Mouse (Mus musculus) brown adipose tissue, adult 24 weeks (tissue): ENCODE results near the gene Tomm34. TPM values are rescaled to one million over a fixed set of nuclear protein-coding genes. Genes with fewer than 3 reads are reported as not detected.

Source experiments
- H3K27ac ChIP-seq: fragments of 200-500 bp; replicated peaks from 2 replicates; pipeline ENCODE4 v1.5.1; 2012; ENCODE audit warnings: low read depth, mild to moderate bottlenecking, low read length
- H3K4me1 ChIP-seq: fragments of 200-500 bp; 2 replicates; pipeline ENCODE4 v1.6.1; 2012; ENCODE audit warnings: low read length, mixed read lengths; ENCODE audit not compliant: control insufficient read depth, insufficient read depth, insufficient read length
- H3K4me3 ChIP-seq: fragments of 200-500 bp; 2 replicates; pipeline ENCODE4 v1.5.1; 2012; ENCODE audit warnings: low read depth, mild to moderate bottlenecking, low read length, moderate library complexity; ENCODE audit not compliant: insufficient read depth
- polyA plus RNA-seq: library from polyadenylated mRNA; stranded (reverse); fragments of >200 nt; gene quantifications from 2 replicates; pipeline ENCODE4 v1.2.4, GENCODE M21; 2012; ENCODE audit not compliant: missing spikeins, insufficient read depth, insufficient read length

The Tomm34 gene
- polyA plus RNA-seq, 1 experiment = 21.0 TPM

DNA sequence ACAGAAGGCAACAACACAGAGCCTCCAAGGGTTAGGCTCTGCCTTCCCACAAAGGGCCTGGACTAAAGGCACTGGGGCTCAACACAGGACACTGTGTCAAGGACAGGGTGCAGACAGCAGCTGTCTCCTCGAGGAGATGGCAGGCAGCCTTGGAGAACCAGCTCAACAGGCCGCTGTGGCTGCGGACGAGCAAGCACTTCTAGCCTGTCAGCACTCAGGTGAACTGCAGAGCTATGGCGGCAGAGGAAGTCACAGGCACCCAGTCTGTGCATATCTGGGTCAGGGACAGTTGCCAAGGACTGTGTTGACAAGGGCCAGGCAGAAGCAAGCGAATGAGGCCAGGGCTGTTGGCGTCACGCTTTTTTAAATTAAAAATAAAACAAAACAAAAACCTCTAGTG, 17.2 kb downstream of the Tomm34 start:
- H3K4me3 ChIP-seq = no peak overlapping the region
- no peak overlapping the region for H3K27ac ChIP-seq
- H3K4me1 ChIP-seq = no peaks in the 10 kb centered on the region

DNA sequence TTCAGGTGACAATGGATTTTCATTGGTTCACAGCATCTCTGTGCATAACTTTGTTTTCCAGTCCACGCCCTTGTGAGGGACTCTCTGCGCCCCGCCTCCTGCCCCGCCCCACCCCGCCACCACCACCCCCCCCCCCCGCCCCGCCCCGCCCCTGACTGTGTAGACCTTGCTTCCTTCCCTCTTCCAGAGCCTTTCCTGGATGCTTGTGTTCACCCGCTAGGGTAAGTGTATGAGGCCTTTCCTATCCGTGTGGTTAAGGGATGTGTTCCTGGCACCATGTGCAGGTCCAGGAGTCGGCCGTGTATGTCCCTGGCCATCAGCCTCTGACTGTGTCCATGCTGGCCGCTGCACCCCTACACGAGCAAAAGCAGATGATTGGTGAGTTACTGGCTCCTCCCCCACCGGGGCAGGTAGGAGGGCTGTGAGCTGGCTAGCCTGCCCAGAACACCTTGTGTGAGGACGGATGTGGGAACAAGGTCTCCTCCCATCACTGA, 23.7 kb downstream of the Tomm34 start:
- H3K4me3 ChIP-seq = peak overlapping the region; percentile 42; the same call in 1 of the 2 replicates
- H3K4me1 ChIP-seq = no peaks in the 10 kb centered on the region; the same call in 1 of the 2 replicates
- H3K27ac ChIP-seq = 0 out of 2 replicates have a peak overlapping the region, but pooled peaks have one; percentile 38

DNA sequence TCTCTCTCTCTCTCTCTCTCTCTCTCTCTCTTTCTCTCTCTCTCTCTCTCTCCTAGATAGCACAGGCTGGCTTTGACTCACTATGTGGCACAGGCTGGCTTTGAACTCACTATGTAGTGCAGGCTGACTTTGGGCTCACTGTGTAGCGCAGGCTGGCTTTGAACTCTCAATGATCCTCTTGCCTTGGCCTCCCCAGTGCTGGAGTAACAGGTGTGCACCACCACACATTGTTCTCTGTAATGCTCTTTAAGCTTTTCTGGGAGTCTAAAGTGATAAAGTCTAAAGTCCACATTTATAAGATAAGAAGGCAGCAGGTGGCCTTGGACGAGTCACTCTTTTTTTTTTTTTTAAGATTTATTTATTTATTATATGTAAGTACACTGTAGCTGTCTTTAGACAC, 29.4 kb downstream of the Tomm34 start:
- no peak overlapping the region for H3K4me3 ChIP-seq
- no peaks in the 10 kb centered on the region for H3K4me1 ChIP-seq
- no peak overlapping the region for H3K27ac ChIP-seq

DNA sequence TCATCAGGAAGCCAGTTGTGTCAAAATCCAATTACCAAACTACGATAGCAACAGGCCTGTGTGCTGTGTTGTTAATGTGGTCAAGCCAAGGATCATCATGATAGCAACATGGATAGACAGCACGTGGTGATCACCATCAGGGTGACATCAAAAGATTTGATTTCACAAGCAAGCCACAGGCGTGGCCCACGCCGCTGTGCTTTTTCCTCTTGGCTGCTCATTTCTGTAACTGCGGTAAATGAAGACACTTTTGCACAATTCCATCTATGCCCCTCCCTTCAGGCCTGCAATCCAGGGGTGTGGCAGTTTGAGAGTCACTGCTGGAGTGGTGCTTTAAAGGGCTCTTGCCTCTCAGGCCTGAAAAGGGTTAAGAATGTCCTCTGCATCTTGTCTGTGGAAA, 30.0 kb downstream of the Tomm34 start:
- no peaks in the 10 kb centered on the region for H3K4me1 ChIP-seq
- no peak overlapping the region for H3K4me3 ChIP-seq
- H3K27ac ChIP-seq = no peak overlapping the region

DNA sequence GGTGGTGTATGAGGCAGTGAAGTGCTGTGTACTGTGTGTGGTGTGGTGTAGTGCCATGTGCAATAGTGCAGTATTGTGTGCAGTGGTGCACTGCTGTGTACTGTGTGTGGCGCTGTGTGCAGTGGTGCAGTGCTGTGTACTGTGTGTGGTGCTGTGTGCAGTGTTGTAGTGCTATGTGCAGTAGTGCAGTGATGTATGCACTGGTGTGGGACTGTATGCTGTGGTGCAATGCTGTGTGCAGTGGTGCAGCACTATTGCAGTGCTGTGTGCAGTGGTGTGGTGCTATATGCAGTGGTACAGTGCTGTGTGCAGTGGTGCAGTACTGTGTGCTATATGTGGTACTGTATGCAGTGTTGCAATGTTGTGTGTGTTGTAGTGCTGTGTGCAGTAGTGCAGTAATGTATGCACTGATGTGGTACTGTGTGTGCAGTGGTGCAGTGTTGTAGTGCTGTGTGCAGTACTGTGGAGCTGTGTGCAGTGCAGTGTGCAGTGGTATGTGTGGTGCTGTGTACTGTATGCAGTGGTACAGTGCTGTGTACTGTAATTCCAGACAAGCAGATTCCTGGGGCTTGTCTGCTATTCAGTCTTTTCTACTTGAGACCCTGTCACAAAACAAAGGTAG, 32.5 kb downstream of the Tomm34 start:
- H3K4me1 ChIP-seq = no peaks in the 10 kb centered on the region
- no peak overlapping the region for H3K4me3 ChIP-seq
- no peak overlapping the region for H3K27ac ChIP-seq

DNA sequence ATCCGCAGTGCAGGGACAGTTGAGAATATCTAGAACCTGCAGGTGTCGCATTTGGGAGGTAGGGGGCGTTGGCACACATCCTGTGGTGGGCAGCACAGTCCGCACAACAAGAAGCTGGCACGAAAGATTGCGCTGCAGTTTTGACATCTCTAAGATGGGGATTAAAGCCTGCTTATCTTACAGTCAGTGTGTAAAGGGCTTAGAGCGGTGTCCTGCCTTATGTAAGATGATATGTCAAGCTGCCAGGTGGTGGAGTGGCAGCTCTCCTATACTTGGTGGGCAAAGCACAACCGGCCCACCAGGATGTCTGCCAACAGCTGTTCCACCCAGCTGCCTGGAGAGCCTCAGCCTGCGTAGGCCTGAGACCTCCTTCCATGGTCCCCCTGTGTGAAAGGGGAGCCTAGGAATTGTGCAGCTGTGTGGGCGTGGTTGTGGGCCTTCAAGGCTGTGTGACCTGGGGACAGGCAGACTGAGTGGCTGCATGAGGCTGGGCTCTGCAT, 34.4 kb downstream of the Tomm34 start:
- Histone ChIP-seq H3K4me1 (no peaks in the 10 kb centered on the region), H3K4me3 (no peak overlapping the region), H3K27ac (no peak overlapping the region)

DNA sequence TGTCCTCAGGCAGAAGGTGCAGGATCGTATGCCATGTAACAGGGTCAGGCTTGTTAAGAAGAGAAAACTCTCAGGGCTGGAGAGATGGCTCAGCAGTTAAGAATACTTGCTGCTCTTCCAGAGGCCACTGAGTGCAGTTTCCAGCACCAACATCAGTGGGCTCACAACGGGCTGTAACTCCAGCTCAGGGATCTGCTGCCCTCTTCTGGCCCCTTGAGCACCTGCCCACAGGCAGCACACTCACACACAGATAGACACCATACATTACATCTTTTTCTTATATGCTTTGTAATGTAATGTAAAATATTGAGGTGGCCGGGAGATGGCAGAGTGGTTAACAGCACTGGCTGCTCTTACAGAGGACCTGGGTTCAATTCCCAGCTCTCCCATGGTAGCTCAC, 38.0 kb downstream of the Tomm34 start:
- no peak overlapping the region for H3K4me3 ChIP-seq
- H3K4me1 ChIP-seq = no peaks in the 10 kb centered on the region
- no peak overlapping the region for H3K27ac ChIP-seq

DNA sequence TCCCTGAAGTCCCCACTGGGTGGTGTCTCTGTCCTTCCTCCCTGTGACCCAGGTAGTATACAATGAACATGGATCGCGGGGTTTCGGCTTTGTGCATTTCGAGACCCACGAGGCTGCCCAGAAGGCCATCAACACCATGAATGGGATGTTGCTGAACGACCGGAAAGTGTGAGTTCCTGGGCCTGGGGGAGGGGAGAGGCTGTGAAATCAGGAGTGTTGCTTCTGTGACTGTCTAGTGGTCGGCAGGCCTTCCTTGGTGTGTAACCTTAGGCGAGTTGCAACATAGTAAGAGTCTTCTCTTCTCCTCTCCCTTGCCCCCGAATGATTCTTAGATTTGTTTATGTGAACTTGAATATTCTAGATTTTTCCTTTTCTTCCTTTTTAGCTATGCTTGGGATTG, 39.8 kb downstream of the Tomm34 start:
- no peak overlapping the region for H3K4me3 ChIP-seq
- no peaks in the 10 kb centered on the region for H3K4me1 ChIP-seq
- no peak overlapping the region for H3K27ac ChIP-seq

DNA sequence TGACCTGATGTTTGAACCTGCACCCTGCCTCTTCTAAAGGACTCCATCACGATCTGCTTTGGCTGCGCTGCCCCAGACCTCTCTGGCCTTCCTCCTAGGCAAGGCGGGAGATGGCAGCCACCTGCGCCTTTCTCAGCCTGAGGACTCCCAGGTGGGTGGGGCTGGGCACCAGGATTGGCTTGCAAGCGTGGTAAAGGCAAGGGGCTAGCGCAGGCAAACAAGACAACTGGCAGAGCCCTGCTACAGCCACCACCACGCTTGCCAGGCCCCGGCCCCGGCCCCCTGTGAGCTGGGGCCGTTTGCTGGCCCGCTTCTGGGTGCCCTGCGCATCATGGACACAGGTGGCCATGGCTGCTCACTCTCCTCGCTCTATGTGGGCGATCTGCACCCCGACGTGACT, 45.8 kb downstream of the Tomm34 start, which contains the start of gene Pabpc1l:
Pabpc1l (plus strand) TSS at position 301 of the 400 bp plus-strand sequence.
- no peaks in the 10 kb centered on the region; the same call in 1 of the 2 replicates for H3K4me1 ChIP-seq
- H3K27ac ChIP-seq = no peak within 1 kb of the TSS
- no peak within 1 kb of the TSS for H3K4me3 ChIP-seq

DNA sequence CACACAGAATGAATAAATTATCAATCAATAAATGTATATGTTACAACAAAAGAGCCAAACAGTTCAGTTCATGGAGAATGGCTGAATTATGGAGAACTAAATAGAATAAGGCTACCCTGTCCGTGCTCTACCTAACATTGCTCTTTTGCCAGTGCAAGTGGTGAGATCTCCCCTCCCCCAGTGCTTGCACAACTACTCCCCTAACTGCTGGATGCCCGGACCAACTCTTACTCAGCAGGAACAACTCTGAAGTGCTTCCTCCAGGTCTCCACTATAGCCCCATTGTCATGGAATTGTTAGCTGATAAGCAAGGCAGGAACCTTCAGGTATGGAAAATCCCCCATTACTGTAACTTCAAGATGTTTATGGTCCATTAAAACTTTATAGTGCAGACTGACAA, 48.9 kb downstream of the Tomm34 start:
- no peaks in the 10 kb centered on the region; the same call in 1 of the 2 replicates for H3K4me1 ChIP-seq

DNA sequence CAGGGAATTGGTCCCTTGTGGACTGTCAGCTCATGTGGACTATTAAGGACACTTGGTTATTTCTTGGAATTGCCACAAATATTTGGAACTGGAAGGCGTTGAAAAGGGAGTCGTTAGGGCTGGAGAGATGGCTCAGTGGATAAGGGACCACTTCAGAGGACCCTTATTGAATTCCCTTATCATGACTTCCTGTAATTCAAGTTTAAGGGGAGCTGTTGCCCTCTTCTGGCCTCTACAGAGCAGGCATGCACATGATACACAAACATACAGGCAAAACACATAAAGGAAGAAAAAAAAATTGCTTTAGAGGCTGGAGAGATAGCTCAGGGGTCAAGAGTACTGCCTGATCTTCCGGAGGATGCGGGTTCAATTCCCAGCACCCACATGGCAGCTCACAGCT, 51.0 kb downstream of the Tomm34 start:
- Histone ChIP-seq H3K27ac (no peak overlapping the region), H3K4me1 (no peaks in the 10 kb centered on the region; the same call in 1 of the 2 replicates), H3K4me3 (no peak overlapping the region)

More for the DNA sequence above, 48.9 kb downstream of the Tomm34 start:
- Histone ChIP-seq H3K4me3 (no peak overlapping the region), H3K27ac (no peak overlapping the region)

DNA sequence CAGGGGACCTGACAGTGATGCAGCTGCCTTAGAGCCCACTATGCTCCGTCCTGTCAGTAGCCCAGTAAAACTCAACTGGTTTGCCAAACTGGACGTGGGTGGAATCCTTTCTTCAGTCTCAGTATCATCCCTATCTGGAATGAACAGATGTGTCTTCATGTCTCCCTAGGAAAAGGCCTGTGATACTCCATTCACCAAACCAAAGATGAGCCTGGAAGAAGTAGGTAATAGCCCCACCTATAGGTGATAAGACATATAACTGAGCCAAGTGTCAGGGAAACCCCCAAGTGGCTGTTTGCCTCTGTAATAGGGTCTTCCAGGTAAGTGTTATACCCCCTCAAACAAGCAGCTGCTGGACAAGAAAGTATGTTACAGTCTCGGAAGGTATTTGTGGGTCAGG, 52.1 kb downstream of the Tomm34 start:
- Histone ChIP-seq H3K27ac (no peak overlapping the region), H3K4me1 (no peaks in the 10 kb centered on the region; the same call in 1 of the 2 replicates), H3K4me3 (no peak overlapping the region)

DNA sequence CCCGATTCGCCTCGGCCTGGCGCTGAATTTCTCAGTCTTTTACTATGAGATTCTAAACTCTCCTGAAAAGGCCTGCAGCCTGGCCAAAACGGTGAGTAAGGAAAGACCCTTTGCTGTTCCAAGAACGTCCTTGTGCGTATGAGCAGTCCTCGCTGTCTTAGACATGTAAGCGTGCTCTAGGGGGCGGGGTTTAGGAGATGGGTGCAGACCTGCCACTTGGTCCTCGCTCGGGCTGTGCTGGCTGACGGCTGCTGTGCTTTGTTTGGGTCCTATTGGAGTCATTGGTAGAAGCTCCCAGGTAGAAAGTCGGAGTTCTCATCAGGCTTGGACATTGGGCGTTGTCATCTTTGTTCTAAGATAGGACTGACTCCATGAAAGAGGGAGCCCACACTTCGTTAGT, 55.7 kb downstream of the Tomm34 start:
- Histone ChIP-seq H3K4me1 (peaks cover 4% of the 10 kb centered on the region), H3K4me3 (no peak overlapping the region), H3K27ac (no peak overlapping the region)

DNA sequence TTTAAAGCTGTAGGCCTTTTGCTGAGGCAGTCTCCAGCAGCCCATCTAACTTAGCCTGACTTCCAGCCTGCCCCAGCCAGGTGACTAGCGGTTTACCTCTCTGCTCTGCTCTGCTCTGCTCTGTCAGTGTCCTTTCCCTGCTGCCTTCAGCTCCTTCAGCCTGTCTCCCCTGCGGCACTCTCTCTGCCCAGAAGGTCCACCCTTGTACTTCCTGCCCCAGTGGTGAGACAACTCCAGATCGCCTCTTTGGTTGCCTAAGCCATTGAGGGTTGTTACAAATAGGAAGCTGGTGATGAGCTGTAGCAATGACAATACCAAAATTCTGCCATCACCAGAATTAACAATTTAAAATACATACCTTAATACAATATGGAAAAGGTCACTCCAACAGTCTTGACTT, 60.0 kb downstream of the Tomm34 start:
- H3K4me1 ChIP-seq = peaks cover 25% of the 10 kb centered on the region

DNA sequence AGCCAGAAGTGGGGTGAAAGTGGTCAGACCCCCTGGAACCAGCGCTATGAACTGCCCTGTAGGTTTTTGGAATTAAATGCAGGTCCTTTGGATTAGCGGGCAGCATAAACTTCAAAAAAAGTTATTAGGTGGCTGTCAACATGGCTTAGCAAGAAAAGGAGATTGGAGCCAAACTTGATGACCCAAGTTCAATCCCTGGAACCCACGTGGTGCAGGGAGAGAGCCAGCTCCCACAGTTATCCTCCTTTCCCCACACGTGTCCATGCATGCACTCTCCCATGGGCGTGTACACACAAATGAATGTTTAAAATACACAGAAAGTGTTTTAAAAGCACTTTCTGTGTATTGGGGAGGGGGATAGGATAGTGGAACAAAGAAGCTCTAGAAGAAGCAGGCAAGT, 60.5 kb downstream of the Tomm34 start:
- Histone ChIP-seq H3K27ac (no peak overlapping the region), H3K4me1 (peaks cover 25% of the 10 kb centered on the region), H3K4me3 (no peak overlapping the region)

More for the DNA sequence above, 60.0 kb downstream of the Tomm34 start:
- no peak overlapping the region for H3K27ac ChIP-seq
- H3K4me3 ChIP-seq = no peak overlapping the region

DNA sequence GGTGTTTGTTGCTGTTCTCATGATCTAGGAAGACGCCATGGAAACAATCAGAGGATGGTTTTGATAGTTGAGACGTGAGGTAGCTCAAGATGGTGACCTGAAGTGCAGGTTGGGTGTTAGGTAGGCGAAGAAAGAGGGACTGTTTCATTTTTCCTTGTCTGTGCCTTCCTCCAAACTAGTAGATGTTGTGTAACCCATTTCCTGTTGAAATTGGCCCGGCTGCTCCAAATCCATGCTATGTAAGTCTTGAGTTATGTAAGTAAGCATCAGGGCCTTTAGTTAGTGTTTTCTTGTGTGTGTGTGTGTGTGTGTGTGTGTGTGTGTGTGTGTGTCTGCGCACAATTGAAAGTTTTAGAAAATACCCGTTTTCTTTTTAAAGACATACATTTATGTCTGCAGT, 61.7 kb downstream of the Tomm34 start:
- H3K27ac ChIP-seq = peak overlapping the region; percentile 48; the same call in 1 of the 2 replicates
- peaks cover 33% of the 10 kb centered on the region for H3K4me1 ChIP-seq
- no peak overlapping the region for H3K4me3 ChIP-seq
